Mouse (Mus musculus) forebrain, embryonic 11.5 days (tissue): ENCODE data around the gene Gm5039. TPM values are rescaled to one million over a fixed set of nuclear protein-coding genes. Genes with fewer than 3 reads are reported as not detected.
"Not testable (repeated sequence)": the region's sequence is repeated elsewhere in the genome, so short reads cannot be mapped to it uniquely, and the experiment has no call there.

Experiments used
- ATAC-seq: fragments of 200-750 bp; cut with Nextera tagmentation; replicated peaks from 2 replicates; pipeline ENCODE4 v1.8.0; 2017; ENCODE audit warnings: moderate TSS enrichment; ENCODE audit not compliant: low FRiP score
- DNase-seq: peaks from one replicate; pipeline ENCODE4 v3.0.0-alpha.2; 2017; ENCODE audit warnings: low spot score
- H3K27ac ChIP-seq: fragments of 300-500 bp; sonication (generic); 2 replicates; pipeline ENCODE4 v1.5.1; 2014; ENCODE audit warnings: low read depth, low read length
- H3K27me3 ChIP-seq: fragments of 300-500 bp; sonication (generic); 2 replicates; pipeline ENCODE4 v1.6.1; 2014; ENCODE audit warnings: mild to moderate bottlenecking, low read length, mixed read lengths; ENCODE audit not compliant: control insufficient read depth, insufficient read depth
- H3K36me3 ChIP-seq: fragments of 300-500 bp; sonication (generic); 2 replicates; pipeline ENCODE4 v1.6.1; 2014; ENCODE audit warnings: mild to moderate bottlenecking, low read length, moderate library complexity, mixed read lengths; ENCODE audit not compliant: control insufficient read depth, insufficient read depth
- H3K4me1 ChIP-seq: fragments of 300-500 bp; sonication (generic); replicated peaks from 2 replicates; pipeline ENCODE4 v1.6.1; 2014; ENCODE audit warnings: low read length, mixed read lengths; ENCODE audit not compliant: control insufficient read depth, insufficient read depth
- H3K4me2 ChIP-seq: fragments of 300-500 bp; sonication (generic); 2 replicates; pipeline ENCODE4 v1.6.1; 2014; ENCODE audit warnings: low read depth, mild to moderate bottlenecking, low read length, moderate library complexity, mixed read lengths; ENCODE audit not compliant: severe bottlenecking
- H3K4me3 ChIP-seq: fragments of 300-500 bp; sonication (generic); 2 replicates; pipeline ENCODE4 v1.5.1; 2014; ENCODE audit warnings: low read depth, low read length
- H3K9ac ChIP-seq: fragments of 300-500 bp; sonication (generic); 2 replicates; pipeline ENCODE4 v1.6.1; 2014; ENCODE audit warnings: low read length
- H3K9me3 ChIP-seq: fragments of 300-500 bp; sonication (generic); 2 replicates; pipeline ENCODE4 v1.6.1; 2016; ENCODE audit warnings: low read length, mixed read lengths; ENCODE audit not compliant: control insufficient read depth
- WGBS: fragments of 180-500 bp; shearing (Covaris S2); extraction: QIAGEN DNeasy Blood & Tissue Kit; methylation state at CpG from one replicate; pipeline ENCODE4 v1.1.7; 2014; 5-methylcytosine and 5-hydroxymethylcytosine counted together
- polyA plus RNA-seq: library from polyadenylated mRNA; unstranded; fragments of >200 nt; fragmentation: Nextera tagmentation; extraction: Ambion mirVana; gene quantifications from 2 replicates; pipeline ENCODE4 v1.2.1, GENCODE M21; 2014

The Gm5039 gene
- polyA plus RNA-seq, 1 experiment from 2014 or later: not detected

GRCm38 (mm10) chr12:88341286-88341685, 17.5 kb upstream of the Gm5039 start:
- H3K4me3 ChIP-seq, H3K4me1 ChIP-seq, DNase-seq, H3K4me2 ChIP-seq, H3K36me3 ChIP-seq, H3K27me3 ChIP-seq, H3K27ac ChIP-seq, H3K9ac ChIP-seq, H3K9me3 ChIP-seq, ATAC-seq: not testable (repeated sequence)
- 19% methylated on average over 2 of the region's 2 CpGs for WGBS

- not testable (repeated sequence) for H3K4me2 ChIP-seq, H3K4me1 ChIP-seq, H3K4me3 ChIP-seq, DNase-seq, H3K9me3 ChIP-seq, H3K27me3 ChIP-seq, H3K9ac ChIP-seq, H3K36me3 ChIP-seq, H3K27ac ChIP-seq, ATAC-seq
- 81% methylated on average over 4 of the region's 4 CpGs for WGBS
These were observed 13.0 kb upstream of the Gm5039 start for GRCm38 (mm10) chr12:88336662-88337413.

- Histone ChIP-seq H3K9ac (no peak overlapping the region), H3K4me3 (no peak overlapping the region), H3K4me2 (no peak overlapping the region), H3K9me3 (no peaks in the 10 kb centered on the region), H3K36me3 (no peaks in the 10 kb centered on the region), H3K27ac (no peak overlapping the region), H3K4me1 (no peaks in the 10 kb centered on the region), H3K27me3 (no peaks in the 10 kb centered on the region)
- no peak for ATAC-seq
- no peak for DNase-seq
- WGBS: 88% methylated on average over 3 of the region's 3 CpGs
These were observed 9.3 kb downstream of the Gm5039 start for GRCm38 (mm10) chr12:88314556-88314955.

- H3K4me1 ChIP-seq, H3K4me3 ChIP-seq, H3K36me3 ChIP-seq, H3K4me2 ChIP-seq, H3K27ac ChIP-seq, H3K9me3 ChIP-seq, ATAC-seq, H3K27me3 ChIP-seq, H3K9ac ChIP-seq, DNase-seq: not testable (repeated sequence)
- 68% methylated on average over 2 of the region's 2 CpGs for WGBS
These were observed 26.7 kb downstream of the Gm5039 start for GRCm38 (mm10) chr12:88297171-88297570.

GRCm38 (mm10) chr12:88293082-88293481, 30.7 kb downstream of the Gm5039 start:
- not testable (repeated sequence) for H3K27ac ChIP-seq, DNase-seq, H3K9me3 ChIP-seq, H3K36me3 ChIP-seq, H3K4me1 ChIP-seq, H3K4me2 ChIP-seq, H3K9ac ChIP-seq, H3K4me3 ChIP-seq, H3K27me3 ChIP-seq, ATAC-seq
- WGBS: 79% methylated on average over 4 of the region's 4 CpGs

GRCm38 (mm10) chr12:88285224-88285623, 38.6 kb downstream of the Gm5039 start:
- not testable (repeated sequence) for H3K4me1 ChIP-seq, H3K9ac ChIP-seq, ATAC-seq, DNase-seq, H3K27ac ChIP-seq, H3K4me2 ChIP-seq, H3K27me3 ChIP-seq, H3K9me3 ChIP-seq, H3K4me3 ChIP-seq, H3K36me3 ChIP-seq
- WGBS: 94% methylated on average over 4 of the region's 5 CpGs

GRCm38 (mm10) chr12:88274400-88274799, 49.4 kb downstream of the Gm5039 start, which contains the start of gene Gm5662:
Gene Gm5662, minus strand, starts transcription at chr12:88274500.
- H3K36me3 ChIP-seq, H3K9me3 ChIP-seq, H3K9ac ChIP-seq, H3K4me1 ChIP-seq, H3K4me2 ChIP-seq, H3K4me3 ChIP-seq, DNase-seq, H3K27me3 ChIP-seq, H3K27ac ChIP-seq, ATAC-seq: not testable (repeated sequence)
- 91% methylated on average over 5 of the region's 5 CpGs for WGBS
